Mouse (Mus musculus): ENCODE measurements around the gene Acsbg1. TPM values are rescaled to one million over a fixed set of nuclear protein-coding genes. Genes with fewer than 3 reads are reported as not detected.
A peak's percentile ranks its signal among the peaks of the same experiment; 100 is the strongest.
"Not testable (repeated sequence)": the region's sequence is repeated elsewhere in the genome, so short reads cannot be mapped to it uniquely, and the experiment has no call there.

Acsbg1 gene
- total RNA-seq, 1 experiment = 2.7 TPM

- H3K9ac ChIP-seq (ENCODE audit: insufficient read depth, low read depth, low read length, poor library complexity, severe bottlenecking) = peak overlapping the region; percentile 66
- H3K4me3 ChIP-seq (ENCODE audit: insufficient read depth in 1 of 2, low read depth in 1 of 2, low read length in 2 of 2, poor library complexity in 1 of 2, severe bottlenecking in 1 of 2) = peak overlapping the region; percentile 75 to 79
- H3K9me3 ChIP-seq (ENCODE audit: control insufficient read depth, insufficient read depth, low read depth, low read length) = no peaks in the 10 kb centered on the region
- H3K4me1 ChIP-seq (ENCODE audit: control insufficient read depth in 2 of 2, insufficient read depth in 2 of 2, low read length in 2 of 2, poor library complexity in 1 of 2) = no peaks in the 10 kb centered on the region
- no peak for DNase-seq (ENCODE audit: low read depth, low spot score)
- in situ Hi-C loops (cut with MboI; ENCODE audit: low sequenced_read_pairs in 2 of 2, unreplicated experiment in 2 of 2) = no loop called here
- no peak overlapping the region for H3K27ac ChIP-seq (ENCODE audit: insufficient read depth, low read depth, low read length, poor library complexity, severe bottlenecking)
- TF ChIP-seq ZC3H11A (IDR thresholded peaks at IDR 0.05; ENCODE audit: borderline replicate concordance, low read depth, low read length) (no peak), ZNF384 (IDR thresholded peaks at IDR 0.05; ENCODE audit: low read depth, low read length) (no peak), MAFK (IDR thresholded peaks at IDR 0.05; ENCODE audit: insufficient read depth, low read depth, low read length) (no peak), CHD2 (IDR thresholded peaks at IDR 0.05; ENCODE audit: low read depth, low read length) (no peak), HCFC1 (IDR thresholded peaks at IDR 0.05; ENCODE audit: borderline replicate concordance, insufficient read depth, low read length) (no peak)
- no peaks in the 10 kb centered on the region for H3K36me3 ChIP-seq (ENCODE audit: control insufficient read depth, insufficient read depth, low read length, poor library complexity, severe bottlenecking)
Observed at GRCm38 (mm10) chr9:54699345-54700173, 37.9 kb upstream of the Acsbg1 start.

GRCm38 (mm10) chr9:54699087-54699344, 37.3 kb upstream of the Acsbg1 start:
- peak overlapping the region; percentile 66 for H3K9ac ChIP-seq (ENCODE audit: insufficient read depth, low read depth, low read length, poor library complexity, severe bottlenecking)
- no peak overlapping the region for H3K27ac ChIP-seq (ENCODE audit: insufficient read depth, low read depth, low read length, poor library complexity, severe bottlenecking)
- TF ChIP-seq ZC3H11A (IDR thresholded peaks at IDR 0.05; ENCODE audit: borderline replicate concordance, low read depth, low read length) (no peak), MAFK (IDR thresholded peaks at IDR 0.05; ENCODE audit: insufficient read depth, low read depth, low read length) (no peak), ZNF384 (IDR thresholded peaks at IDR 0.05; ENCODE audit: low read depth, low read length) (no peak), HCFC1 (IDR thresholded peaks at IDR 0.05; ENCODE audit: borderline replicate concordance, insufficient read depth, low read length) (no peak), CHD2 (IDR thresholded peaks at IDR 0.05; ENCODE audit: low read depth, low read length) (no peak)
- in situ Hi-C loops (cut with MboI; ENCODE audit: low sequenced_read_pairs in 2 of 2, unreplicated experiment in 2 of 2) = no loop called here
- H3K4me3 ChIP-seq (ENCODE audit: insufficient read depth in 1 of 2, low read depth in 1 of 2, low read length in 2 of 2, poor library complexity in 1 of 2, severe bottlenecking in 1 of 2) = peak overlapping the region; percentile 75 to 79
- no peaks in the 10 kb centered on the region for H3K9me3 ChIP-seq (ENCODE audit: control insufficient read depth, insufficient read depth, low read depth, low read length)
- H3K36me3 ChIP-seq (ENCODE audit: control insufficient read depth, insufficient read depth, low read length, poor library complexity, severe bottlenecking) = no peaks in the 10 kb centered on the region
- DNase-seq (ENCODE audit: low read depth, low spot score) = no peak
- no peaks in the 10 kb centered on the region for H3K4me1 ChIP-seq (ENCODE audit: control insufficient read depth in 2 of 2, insufficient read depth in 2 of 2, low read length in 2 of 2, poor library complexity in 1 of 2)

GRCm38 (mm10) chr9:54698318-54699086, 36.8 kb upstream of the Acsbg1 start, which contains the start of gene Dnaja4:
Dnaja4 (plus strand) TSS chr9:54698873.
- Histone ChIP-seq H3K36me3 (ENCODE audit: control insufficient read depth, insufficient read depth, low read length, poor library complexity, severe bottlenecking) (no peaks in the 10 kb centered on the region), H3K9me3 (ENCODE audit: control insufficient read depth, insufficient read depth, low read depth, low read length) (no peaks in the 10 kb centered on the region), H3K9ac (ENCODE audit: insufficient read depth, low read depth, low read length, poor library complexity, severe bottlenecking) (peak within 1 kb of the TSS; percentile 66), H3K4me3 (ENCODE audit: insufficient read depth in 1 of 2, low read depth in 1 of 2, low read length in 2 of 2, poor library complexity in 1 of 2, severe bottlenecking in 1 of 2) (peak within 1 kb of the TSS; percentile 75 to 79), H3K27ac (ENCODE audit: insufficient read depth, low read depth, low read length, poor library complexity, severe bottlenecking) (no peak within 1 kb of the TSS), H3K4me1 (ENCODE audit: control insufficient read depth in 2 of 2, insufficient read depth in 2 of 2, low read length in 2 of 2, poor library complexity in 1 of 2) (no peaks in the 10 kb centered on the region)
- DNase-seq (ENCODE audit: low read depth, low spot score) = no peak
- in situ Hi-C loops (cut with MboI; ENCODE audit: low sequenced_read_pairs in 2 of 2, unreplicated experiment in 2 of 2) = no loop called here
- TF ChIP-seq HCFC1 (IDR thresholded peaks at IDR 0.05; ENCODE audit: borderline replicate concordance, insufficient read depth, low read length) = no peak
- no peak for TF ChIP-seq ZC3H11A (IDR thresholded peaks at IDR 0.05; ENCODE audit: borderline replicate concordance, low read depth, low read length)
- TF ChIP-seq MAFK (IDR thresholded peaks at IDR 0.05; ENCODE audit: insufficient read depth, low read depth, low read length) = no peak
- no peak for TF ChIP-seq CHD2 (IDR thresholded peaks at IDR 0.05; ENCODE audit: low read depth, low read length)
- TF ChIP-seq ZNF384 (IDR thresholded peaks at IDR 0.05; ENCODE audit: low read depth, low read length) = no peak

- DNase-seq (ENCODE audit: low read depth, low spot score); H3K4me1 ChIP-seq (ENCODE audit: control insufficient read depth in 2 of 2, insufficient read depth in 2 of 2, low read length in 2 of 2, poor library complexity in 1 of 2); H3K36me3 ChIP-seq (ENCODE audit: control insufficient read depth, insufficient read depth, low read length, poor library complexity, severe bottlenecking); H3K9me3 ChIP-seq (ENCODE audit: control insufficient read depth, insufficient read depth, low read depth, low read length); H3K9ac ChIP-seq (ENCODE audit: insufficient read depth, low read depth, low read length, poor library complexity, severe bottlenecking); in situ Hi-C loops (cut with MboI; ENCODE audit: low sequenced_read_pairs in 2 of 2, unreplicated experiment in 2 of 2); H3K27ac ChIP-seq (ENCODE audit: insufficient read depth, low read depth, low read length, poor library complexity, severe bottlenecking): not testable (repeated sequence)
- peak overlapping the region in 1 of 2 experiments; percentile 27; a peak in 1 of 4 replicates for H3K4me3 ChIP-seq (ENCODE audit: insufficient read depth in 1 of 2, low read depth in 1 of 2, low read length in 2 of 2, poor library complexity in 1 of 2, severe bottlenecking in 1 of 2)
Observed at GRCm38 (mm10) chr9:54691241-54691805, 29.7 kb upstream of the Acsbg1 start.

- H3K9me3 ChIP-seq (ENCODE audit: control insufficient read depth, insufficient read depth, low read depth, low read length); H3K27ac ChIP-seq (ENCODE audit: insufficient read depth, low read depth, low read length, poor library complexity, severe bottlenecking); H3K9ac ChIP-seq (ENCODE audit: insufficient read depth, low read depth, low read length, poor library complexity, severe bottlenecking); H3K36me3 ChIP-seq (ENCODE audit: control insufficient read depth, insufficient read depth, low read length, poor library complexity, severe bottlenecking); DNase-seq (ENCODE audit: low read depth, low spot score); H3K4me1 ChIP-seq (ENCODE audit: control insufficient read depth in 2 of 2, insufficient read depth in 2 of 2, low read length in 2 of 2, poor library complexity in 1 of 2); H3K4me3 ChIP-seq (ENCODE audit: insufficient read depth in 1 of 2, low read depth in 1 of 2, low read length in 2 of 2, poor library complexity in 1 of 2, severe bottlenecking in 1 of 2); in situ Hi-C loops (cut with MboI; ENCODE audit: low sequenced_read_pairs in 2 of 2, unreplicated experiment in 2 of 2): not testable (repeated sequence)
Observed at GRCm38 (mm10) chr9:54690697-54691096, 29.0 kb upstream of the Acsbg1 start.

All from ES-E14 (cell line).